In genomic region chr11:61946608-61947007, GRCm38 (mm10) we compare ENCODE assay signal across 17 mouse cellular contexts. TPM values are rescaled to one million over a fixed set of nuclear protein-coding genes. Genes with fewer than 3 reads are reported as not detected.
DNase-seq lines count a peak whose midpoint lies in the region; ATAC-seq lines count a peak whose summit lies in the region.
"Had no signal": no experiment of that assay in that cellular context is flagged by ENCODE, and none has a peak within 500 bp of the region (broad histone marks: within the 10 kb centered on the region; RNA-seq: fewer than 3 reads in every experiment).

No protein-coding gene starts in this region.

- peak; percentile 46; the same call in 1 of the 2 replicates for ATAC-seq in common myeloid progenitor, adult 5-6 weeks (replicated peaks; ENCODE audit: low read depth, poor library complexity, severe bottlenecking)
- ATAC-seq: forebrain, embryonic 15.5 days; hindbrain, embryonic 16.5 days; intestine, embryonic 15.5 days had no signal

- peak; percentile 72 for DNase-seq in heart, adult 11 months
- no peak for DNase-seq in heart, postnatal 4 days
- DNase-seq in 416B (ENCODE audit: low read depth) = peak; percentile 44
- no peak for DNase-seq in cerebellum, adult 11 months
- DNase-seq in right cerebral cortex, postnatal 10 days (ENCODE audit: low spot score in 2 of 2) = no peak
- DNase-seq: adrenal gland, postnatal 10 days; adrenal gland, postnatal 36 days; B cell, adult 2 months; cerebellum, adult 2 months; cerebellum, adult 9-11 months; cerebellum, postnatal 25 days; embryo, embryonic 11 days; gastrocnemius, postnatal 25 days had no signal

RNA-seq across cellular contexts. Expression of gene Specc1, which starts 10.0 kb away (rescaled TPM):
- 10 to 100 TPM; 18.3 to 26.7 TPM for total RNA-seq in heart, postnatal 4 days (2021)
- total RNA-seq in common myeloid progenitor, adult 5-6 weeks (2017) = 33.6 and 33.9 TPM in 2 replicates

RNA-seq across cellular contexts. Expression of gene Akap10, which starts 16.6 kb away (rescaled TPM):
- 10 to 100 TPM; 16.9 to 18.6 TPM for total RNA-seq in heart, postnatal 4 days (2021)
- 32.5 and 39.7 TPM in 2 replicates for total RNA-seq in common myeloid progenitor, adult 5-6 weeks (2017)

Comparison
In these comparisons a context has a peak if more than half of its experiments do, and no peak if none do; other contexts are left out.
1. DNase-seq: peak in heart, adult 11 months (single experiment) and 416B (single experiment); none in heart, postnatal 4 days (single experiment), cerebellum, adult 11 months (single experiment) and right cerebral cortex, postnatal 10 days (0 of 2).